Mouse (Mus musculus) lung, postnatal 25 days (tissue): Measurements from ENCODE around the gene Wnt6.
"Not testable (repeated sequence)": the region's sequence is repeated elsewhere in the genome, so short reads cannot be mapped to it uniquely, and the experiment has no call there.

Source experiments
- DNase-seq: peaks from one replicate; pipeline ENCODE4 v3.0.0; 2022; ENCODE audit warnings: low spot score

The Wnt6 gene

DNA sequence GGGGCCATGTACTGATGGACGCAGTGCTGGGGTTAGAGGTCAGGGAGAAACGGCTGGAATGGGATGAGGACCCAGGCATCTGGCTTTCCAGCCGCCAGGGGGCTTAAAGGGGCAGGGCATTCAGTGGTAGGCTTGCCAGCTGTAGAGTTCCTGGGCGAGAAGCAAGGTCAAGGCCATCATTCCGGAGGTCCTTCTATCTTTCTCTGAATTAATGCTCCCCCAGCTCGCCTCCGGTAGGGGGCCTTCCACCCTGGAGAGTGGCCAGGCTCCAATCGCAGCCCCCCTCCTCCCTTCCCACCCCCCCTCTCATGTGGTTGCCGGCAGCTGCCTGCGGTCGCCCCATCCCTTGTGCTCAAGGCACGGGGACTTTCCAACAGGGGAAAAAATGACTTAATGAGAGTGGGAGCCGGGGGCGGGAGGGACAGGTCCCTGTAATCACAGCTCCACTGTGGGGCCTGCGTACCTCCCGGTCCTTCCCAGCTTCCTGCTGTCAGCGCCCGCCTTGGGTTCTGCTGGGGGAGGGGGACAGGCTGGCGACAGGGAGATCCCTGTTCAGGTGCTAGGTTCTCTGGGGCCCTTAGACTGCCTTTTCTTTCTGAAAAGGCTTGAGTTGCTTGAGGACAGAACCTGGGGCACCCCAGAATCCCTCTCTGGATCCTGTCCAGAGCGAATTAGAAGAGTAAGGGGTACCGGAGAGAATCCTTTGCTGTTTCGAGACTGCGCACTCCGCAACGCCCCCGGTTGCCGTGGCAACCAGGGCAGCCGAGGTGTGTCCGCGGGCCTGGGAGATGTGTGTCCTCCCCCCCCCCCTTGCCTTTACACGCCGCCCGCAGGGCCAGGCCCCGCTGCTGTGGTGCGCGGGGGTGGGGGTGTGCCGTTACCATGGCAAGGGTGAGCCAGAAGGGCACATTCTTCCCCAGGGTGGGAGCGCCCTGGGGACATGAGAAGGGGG lies 34.9 kb downstream of the Wnt6 start:
- DNase-seq, result no peak

- no peak for DNase-seq
Measured at GRCm38 (mm10) chr1:74807551-74808071, 35.9 kb downstream of the Wnt6 start.

- peak; percentile 90 for DNase-seq
Measured at GRCm38 (mm10) chr1:74808078-74808477, 36.4 kb downstream of the Wnt6 start.

- DNase-seq, result no peak
Measured at GRCm38 (mm10) chr1:74809007-74809406, 37.3 kb downstream of the Wnt6 start.

DNA sequence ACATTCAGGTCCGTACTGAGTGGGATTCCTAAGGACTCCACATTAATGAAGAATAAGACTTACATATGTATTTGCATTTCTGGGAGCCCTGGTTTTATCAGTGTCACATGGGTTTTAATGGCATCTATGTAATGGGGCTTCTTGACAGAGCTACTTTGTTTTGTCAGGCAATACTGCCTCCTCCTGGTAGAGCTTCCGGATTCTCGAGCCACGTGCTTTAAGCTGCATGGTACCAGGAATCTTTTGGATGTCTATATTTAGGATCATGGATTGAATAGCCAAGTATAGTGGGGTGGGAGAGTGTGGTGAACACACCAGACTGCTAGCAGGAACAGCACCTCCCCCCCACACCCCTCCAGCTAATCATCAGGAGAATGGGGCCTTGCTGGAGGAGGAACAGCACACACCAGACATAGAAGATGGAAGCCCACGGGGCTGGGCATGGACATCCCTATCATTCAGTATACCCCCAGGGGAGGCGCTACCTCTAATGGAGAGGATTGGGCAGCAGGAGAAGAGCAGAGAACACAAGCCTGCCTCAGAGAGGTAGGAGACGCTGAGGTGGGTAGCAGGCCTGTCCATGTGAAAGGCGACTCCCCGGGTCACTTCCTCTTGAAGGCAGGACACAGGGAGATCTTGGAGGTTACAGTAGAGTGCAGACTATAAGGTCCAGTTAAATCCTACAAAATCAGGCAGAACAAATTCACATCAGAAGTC lies 43.4 kb downstream of the Wnt6 start:
- no peak for DNase-seq

- not testable (repeated sequence) for DNase-seq
Measured at GRCm38 (mm10) chr1:74815965-74816364, 44.3 kb downstream of the Wnt6 start.

DNA sequence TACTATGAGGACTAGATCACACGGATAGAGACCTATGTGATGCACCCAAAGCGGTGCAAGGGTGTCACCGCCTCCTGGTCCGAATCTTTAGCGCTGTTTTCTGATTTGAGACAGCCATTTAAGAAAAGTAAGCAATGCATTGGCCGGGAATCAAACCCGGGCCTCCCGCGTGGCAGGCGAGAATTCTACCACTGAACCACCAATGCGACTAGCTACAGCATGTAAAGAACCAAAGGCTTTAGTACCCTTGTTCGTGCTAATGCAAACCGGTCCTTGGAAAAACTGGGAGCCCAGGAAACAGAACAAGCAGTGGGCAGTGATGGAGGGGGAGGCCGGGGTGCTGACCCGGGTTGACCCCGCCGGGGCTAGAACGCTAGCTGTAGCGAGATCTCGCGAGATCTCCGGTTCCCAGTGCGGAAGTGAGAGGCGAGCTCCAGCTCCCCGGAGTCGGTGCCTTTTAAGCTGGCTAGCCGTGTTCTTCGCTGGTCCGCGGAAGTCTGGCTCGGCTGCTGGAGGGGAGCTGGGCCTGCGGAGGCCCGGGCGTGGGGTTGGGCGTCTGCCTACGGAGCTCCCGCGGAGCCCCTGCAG lies 45.0 kb downstream of the Wnt6 start:
- peak; percentile 92 for DNase-seq

- no peak for DNase-seq
Measured at GRCm38 (mm10) chr1:74817219-74817618, 45.5 kb downstream of the Wnt6 start.

- DNase-seq, result no peak
Measured at GRCm38 (mm10) chr1:74818509-74818908, 46.8 kb downstream of the Wnt6 start.

DNA sequence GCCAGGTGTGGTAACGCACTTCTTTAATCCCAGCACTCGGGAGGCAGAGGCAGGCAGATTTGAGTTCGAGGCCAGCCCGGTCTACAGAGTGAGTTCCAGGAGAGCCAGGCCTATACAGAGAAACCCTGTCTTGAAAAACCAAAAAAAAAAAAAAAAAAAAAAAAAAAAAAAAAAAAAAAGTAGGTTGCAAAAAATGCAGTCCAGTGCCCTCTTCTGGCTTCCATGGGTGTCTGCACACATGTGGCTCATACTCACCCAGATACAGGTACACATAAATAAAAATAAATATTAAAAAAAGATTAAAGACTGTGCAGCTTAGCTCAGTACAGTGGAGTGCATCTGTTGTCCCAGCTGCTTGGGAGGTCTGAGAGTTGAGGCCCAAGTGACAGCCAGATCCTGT lies 51.9 kb downstream of the Wnt6 start:
- DNase-seq, result not testable (repeated sequence)

DNA sequence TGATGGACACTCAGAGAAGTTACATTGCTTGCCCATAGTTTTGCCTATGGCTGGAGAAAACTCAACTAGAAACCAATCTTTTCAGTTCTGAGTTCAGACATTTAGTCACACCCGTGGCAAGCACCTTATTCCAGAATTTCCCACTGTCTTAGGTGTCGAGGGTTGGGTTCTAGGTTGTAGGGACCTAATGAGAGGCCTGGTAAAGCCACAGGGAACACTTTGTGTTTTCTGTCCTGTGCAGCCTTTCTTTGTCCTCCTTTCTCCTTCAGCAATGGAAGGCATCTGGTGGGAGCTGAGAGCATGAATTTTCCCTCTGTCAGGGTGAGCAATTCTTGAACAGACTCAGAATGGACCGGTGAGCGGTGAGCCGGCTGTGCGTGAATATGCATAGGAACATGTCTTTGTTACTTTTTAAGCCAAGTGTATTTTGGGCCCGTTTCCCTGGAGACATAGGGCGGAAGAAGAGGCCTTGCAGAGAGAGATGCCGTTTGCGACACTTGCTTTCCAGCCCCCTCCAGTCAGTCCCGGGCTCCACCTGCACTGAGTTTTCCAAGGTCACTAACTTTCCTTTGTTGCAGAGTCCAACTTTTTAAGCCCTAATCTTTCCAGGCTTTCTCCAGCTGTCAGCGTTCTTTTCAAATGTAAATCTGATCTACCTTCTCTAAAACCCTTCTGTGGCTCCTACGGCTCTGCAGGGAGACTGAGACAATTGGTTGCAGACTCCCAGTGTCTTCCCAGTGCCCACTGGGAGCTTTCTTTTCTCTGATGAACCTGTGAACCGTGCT lies 53.0 kb downstream of the Wnt6 start:
- no peak for DNase-seq

GRCm38 (mm10) chr1:74830061-74830460 lies 58.4 kb downstream of the Wnt6 start:
- no peak for DNase-seq

- DNase-seq, result no peak
Measured at GRCm38 (mm10) chr1:74833255-74833654, 61.6 kb downstream of the Wnt6 start.
